Mouse (Mus musculus): ENCODE measurements around the gene C8a. TPM values are rescaled to one million over a fixed set of nuclear protein-coding genes. Genes with fewer than 3 reads are reported as not detected.

The C8a gene
- 406 TPM for polyA plus RNA-seq (2014; fragmentation: Illumina TruSeq; extraction: RNeasy Lipid Tissue Mini Kit (QIAGEN cat#74804); ENCODE audit: low read depth, low replicate concordance)

DNA sequence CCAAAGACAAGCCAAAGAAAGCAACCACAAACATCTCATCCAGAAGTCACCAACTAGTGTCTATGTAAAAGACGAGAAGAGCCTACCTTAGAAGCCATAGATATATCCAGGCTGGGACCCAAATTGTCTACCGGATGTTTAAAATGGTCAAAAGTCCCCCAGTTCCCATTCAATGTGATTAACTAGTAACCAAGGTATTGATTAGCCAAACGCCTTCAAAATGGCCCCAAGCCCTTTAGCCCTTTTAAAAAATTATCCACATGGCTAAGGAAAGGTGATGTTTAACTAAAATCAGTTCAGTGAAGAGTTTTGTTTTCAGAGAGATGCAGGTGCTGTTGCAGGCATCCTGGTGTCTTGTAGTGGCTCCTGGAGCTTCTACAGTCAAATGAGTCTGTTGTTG, at the start of gene C8a:
Gene C8a (minus strand): TSS at position 76 of the 400 bp plus-strand sequence.

DNA sequence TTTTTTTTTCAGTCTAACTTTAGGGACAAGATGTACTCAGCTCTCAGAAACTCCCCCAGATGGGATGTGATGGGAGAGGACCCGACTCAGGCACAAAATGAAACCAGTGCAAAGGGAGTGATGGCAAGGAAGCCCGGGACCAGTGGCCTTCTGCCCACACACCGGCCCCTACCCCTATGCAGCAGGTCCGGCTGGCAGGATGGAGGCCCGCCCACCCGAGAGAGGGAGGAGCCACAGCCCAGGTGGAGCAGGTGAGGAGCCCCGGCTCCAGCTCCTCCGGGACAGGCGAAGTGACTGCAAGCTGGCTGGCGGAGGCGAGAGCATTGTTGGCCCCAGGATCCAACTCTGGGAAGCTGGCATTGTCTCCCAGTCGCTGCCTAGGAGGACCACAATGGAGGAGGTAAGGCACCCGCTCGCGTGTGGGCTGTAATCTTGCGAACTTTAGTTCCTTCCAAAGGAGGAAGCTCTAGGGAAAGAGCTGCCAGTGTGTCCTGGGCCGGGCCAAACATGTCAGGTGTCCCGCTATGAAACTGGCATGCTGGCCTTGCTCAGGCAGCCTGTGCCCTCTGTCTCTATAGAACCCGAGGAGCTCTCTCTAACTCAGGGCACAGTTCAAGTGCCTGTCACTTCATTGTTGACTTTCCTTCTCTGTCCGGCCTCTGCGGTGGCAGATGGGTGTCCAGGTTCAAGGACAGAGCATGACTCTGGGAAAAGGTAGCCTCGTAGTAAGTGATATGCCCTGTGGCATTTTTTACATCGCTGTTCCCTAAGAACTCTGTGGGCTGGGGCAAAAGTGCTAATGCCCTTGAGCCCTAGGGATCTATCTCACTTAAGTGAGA, 37.3 kb upstream of the C8a start, which contains the start of gene Fyb2:
Gene Fyb2 (plus strand): TSS at position 166 of the 839 bp plus-strand sequence.

DNA sequence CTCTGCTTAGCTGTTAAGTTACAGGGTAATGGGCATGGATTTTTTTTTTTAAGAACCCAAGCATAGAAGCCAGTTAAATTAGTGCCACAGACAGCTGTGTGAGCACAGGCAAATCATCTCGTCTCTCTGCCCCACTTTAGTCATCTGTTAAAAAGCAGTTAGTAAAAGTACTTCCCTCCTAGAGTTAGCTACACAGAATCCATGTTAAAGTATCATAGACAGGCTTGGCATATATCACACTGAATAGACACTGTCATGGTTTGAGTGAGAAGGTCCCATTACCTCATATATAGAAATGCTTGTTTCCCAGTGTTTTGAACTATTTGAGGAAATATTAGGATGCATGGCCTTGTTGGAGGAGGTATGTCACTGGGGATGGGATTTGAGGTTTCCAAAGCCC, 19.2 kb downstream of the C8a start, which contains the start of gene Gm17662:
Gene Gm17662 (plus strand): TSS at position 301 of the 400 bp plus-strand sequence.

DNA sequence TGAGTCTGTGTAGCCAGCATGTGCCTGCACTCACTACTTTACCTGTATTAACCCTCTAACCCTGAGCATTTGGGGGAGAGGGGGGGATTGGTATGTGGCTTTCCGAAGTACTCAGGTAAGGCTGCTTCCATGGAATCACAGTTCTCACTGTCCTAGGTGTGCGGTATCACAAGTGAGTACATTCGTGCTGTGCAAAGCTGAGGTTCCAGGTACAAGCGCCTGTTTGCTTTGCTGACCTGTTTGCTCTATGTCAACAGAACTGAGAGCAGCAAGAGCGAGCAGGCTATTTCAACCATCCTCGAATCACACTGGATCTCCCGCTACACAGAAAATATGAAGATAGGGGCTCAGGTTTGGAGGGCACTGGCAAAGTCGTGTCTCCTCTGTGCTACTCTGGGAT, 110.1 kb downstream of the C8a start, which contains the start of gene C8b:
Gene C8b (plus strand): TSS at position 253 of the 400 bp plus-strand sequence.

Other genes starting within 250 kb of the C8a start
- gene C8b, start 110.1 kb downstream of the C8a start, polyA plus RNA-seq (2014; fragmentation: Illumina TruSeq; extraction: RNeasy Lipid Tissue Mini Kit (QIAGEN cat#74804); ENCODE audit: low read depth, low replicate concordance) = 169 TPM
- gene Gm17662, start 19.1 kb downstream of the C8a start, polyA plus RNA-seq (2014; fragmentation: Illumina TruSeq; extraction: RNeasy Lipid Tissue Mini Kit (QIAGEN cat#74804); ENCODE audit: low read depth, low replicate concordance) = not detected
- gene Fyb2, start 37.1 kb upstream of the C8a start, polyA plus RNA-seq (2014; fragmentation: Illumina TruSeq; extraction: RNeasy Lipid Tissue Mini Kit (QIAGEN cat#74804); ENCODE audit: low read depth, low replicate concordance) = 8.7 TPM
- gene Prkaa2, start 233.5 kb upstream of the C8a start, polyA plus RNA-seq (2014; fragmentation: Illumina TruSeq; extraction: RNeasy Lipid Tissue Mini Kit (QIAGEN cat#74804); ENCODE audit: low read depth, low replicate concordance) = 38.9 TPM